Mouse (Mus musculus) right cerebral cortex, adult 18-20 months (tissue): ENCODE results near the gene Tor1aip2.
"Not testable (repeated sequence)": the region's sequence is repeated elsewhere in the genome, so short reads cannot be mapped to it uniquely, and the experiment has no call there.

ENCODE experiments used
- DNase-seq: peaks from one replicate; pipeline ENCODE4 v3.0.0; 2022; ENCODE audit warnings: mixed read lengths

Gene Tor1aip2

DNA sequence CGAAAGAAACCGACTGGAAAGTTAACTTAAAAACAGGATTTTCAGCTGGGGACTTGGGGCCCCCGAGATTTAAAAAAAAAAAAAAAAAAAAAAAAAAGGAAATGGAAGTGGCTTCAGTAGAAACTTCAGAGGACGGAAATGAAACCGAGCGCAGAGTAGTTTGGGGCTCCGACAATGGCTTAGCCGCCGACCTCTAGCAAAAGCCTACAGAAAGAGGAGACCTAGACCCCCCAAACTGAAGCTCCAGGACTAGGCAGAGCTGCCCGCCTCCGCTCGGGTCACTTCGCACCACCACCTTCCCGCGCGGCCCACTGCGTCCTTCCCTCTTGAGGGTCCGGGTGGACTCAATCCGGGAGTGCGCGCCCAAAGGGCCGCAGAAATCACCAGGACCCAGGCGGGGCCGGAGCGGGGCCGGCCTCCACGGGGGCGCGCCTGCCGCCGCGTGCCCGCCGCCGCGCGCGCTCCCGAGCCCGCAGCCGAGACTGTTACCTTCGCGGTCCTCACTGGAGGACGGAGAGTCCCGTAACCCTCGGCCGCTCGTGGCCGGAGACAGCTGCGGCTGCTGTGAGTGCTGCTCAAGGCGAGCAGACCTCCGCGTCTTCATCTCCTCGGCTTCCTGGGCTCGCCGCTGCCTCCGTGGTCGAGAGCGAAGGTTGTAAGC is at the start of gene Tor1aip2:
Gene Tor1aip2, plus strand, starts transcription at position 135 of the 661 bp plus-strand sequence.
- peak; percentile 76 for DNase-seq

DNA sequence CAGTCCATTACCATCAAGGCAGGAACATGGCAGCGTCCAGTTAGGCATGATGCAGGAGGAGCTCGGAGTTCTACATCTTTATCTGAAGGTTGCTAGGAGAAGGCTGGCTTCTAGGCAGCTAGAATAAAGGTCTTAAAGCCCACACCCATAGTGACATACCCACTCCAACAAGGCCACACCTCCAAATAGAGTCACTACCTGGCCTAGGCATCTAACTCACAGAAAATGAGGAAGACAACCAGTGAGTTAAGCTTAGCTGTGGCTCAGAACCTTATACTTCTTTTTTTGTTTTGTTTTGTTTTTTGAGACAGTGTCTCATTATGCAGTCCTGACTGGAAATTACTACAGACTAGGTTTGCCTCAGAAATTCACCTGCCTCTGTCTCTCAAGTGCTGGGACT is 47.6 kb upstream of the Tor1aip2 start:
- no peak for DNase-seq

DNA sequence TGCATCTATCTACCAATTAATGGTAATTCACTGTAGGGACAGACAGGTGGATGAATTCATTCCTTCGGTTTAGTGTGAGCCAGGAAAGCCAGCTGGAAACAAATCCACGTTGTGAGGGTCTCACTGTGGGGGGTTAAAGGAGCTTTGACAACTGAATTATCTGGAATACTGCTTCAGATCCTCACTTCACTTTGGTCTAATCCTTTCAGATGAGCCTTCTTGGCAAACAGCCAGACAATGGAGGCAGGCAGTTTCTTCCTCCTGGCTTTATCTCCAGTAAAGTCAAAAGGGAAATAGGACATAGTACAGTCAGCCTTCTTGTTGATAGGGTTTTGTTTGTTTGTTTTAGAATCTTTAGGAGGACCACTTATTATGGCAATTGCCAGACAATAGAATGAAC is 45.8 kb upstream of the Tor1aip2 start:
- no peak for DNase-seq

DNA sequence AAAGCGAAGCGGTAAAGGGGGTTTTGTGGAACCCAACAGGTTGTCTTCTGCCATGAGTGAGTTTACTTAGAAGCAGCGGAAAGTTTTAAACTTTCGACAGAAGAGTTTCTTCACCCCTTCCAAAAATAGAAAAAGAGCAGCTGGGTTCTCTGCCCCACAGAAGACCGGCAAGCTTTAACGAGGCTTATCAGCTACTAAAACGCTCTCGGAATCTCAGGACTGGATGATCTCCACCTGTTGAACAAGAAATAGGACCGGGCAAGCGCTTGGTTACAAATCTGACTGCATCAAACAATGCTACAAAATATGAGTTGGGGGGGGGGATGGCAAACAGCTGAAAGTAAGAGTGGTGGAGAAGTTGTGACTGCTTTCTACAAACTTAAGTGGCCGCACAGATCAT is 44.8 kb upstream of the Tor1aip2 start:
- no peak for DNase-seq

DNA sequence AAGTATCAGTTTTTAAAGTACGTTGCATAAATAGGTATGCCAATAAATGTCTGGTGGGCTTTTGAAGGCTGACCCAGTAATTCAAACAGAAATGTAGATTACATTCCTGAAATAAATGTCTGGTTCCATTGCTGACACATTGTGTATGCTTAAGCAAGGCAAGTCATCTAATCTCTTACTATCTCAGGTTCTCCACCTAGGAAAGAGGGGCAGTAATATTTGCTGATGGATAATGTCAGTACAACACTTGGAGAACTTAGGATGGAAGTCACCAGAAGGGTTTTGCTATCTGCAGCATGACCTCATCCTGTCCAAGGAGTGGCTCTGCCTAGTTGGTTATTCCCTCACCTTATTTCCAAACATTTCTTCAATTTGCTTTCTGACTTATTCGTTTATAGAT is 40.7 kb upstream of the Tor1aip2 start:
- no peak for DNase-seq

DNA sequence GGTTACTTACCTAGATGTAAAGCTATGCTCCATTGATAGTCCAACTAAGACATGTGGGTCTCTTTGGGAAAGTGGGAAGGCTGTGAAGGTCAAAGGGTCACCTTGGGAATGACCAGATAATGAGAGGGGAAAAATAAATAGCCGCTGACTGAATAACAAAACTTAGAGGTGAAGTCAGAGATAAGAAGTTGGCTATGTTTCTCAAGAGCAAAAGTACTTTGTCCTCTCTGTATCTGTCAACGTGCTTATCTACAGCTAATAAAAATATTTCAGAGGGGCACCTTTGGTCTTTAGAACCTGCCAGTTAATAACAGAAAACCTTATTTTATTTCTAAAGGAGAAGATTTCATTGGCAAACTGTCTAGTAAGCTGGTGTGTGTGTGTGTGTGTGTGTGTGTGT is 39.6 kb upstream of the Tor1aip2 start:
- DNase-seq, result no peak

DNA sequence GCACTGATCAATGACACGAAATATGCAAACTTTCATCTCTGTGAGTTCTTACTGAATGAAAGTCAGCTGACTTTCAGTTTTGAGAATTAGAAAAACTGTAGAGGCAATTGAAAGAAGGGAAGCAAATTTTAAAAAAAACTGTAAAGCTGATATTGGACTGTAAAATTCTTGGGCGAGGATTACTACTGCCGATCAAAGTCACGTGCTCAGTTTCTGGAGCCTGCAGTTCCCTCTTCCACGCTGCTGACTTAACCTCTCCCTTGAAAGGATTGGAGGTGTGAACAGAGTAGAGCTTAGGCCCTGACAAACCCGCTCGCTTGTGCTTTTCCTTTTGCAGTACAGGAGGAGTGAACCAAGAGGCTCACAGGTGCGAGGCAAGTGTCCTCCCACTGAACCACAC is 32.8 kb upstream of the Tor1aip2 start:
- DNase-seq, result no peak

DNA sequence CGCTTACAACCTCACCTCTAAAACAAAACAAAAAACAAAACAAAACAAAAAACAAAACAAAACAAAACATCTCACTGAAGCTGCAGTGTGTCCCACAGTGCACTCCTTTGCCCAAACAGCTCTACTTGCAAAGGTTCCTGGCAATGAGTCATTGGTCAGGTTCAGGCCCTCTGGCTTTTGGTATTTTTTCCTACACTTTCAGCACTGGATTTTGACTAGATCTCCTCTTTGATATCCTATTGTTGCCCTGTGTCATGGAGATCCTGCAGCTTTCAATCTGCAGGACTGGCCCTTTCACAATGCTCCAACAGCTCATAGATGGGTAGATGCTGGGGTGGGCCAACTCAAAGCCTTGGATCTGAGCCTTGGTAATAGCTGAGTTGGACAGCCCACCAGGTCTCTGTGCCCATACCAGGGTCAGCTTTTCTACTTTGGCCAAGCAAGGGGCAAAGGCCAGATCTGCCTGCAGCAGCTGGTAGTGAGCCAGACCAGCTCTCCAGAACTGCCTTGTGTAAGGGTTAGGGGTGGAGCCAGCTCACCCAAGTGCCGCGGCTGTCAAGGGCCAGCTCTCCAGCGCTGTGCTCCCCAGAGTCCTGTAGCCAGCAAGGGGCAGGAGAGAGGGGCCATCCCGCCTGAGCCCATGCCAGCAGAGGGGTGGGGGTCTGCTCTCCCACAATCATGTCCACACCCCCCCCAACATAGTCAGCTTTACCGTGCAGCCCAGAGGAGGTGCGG is 31.8 kb upstream of the Tor1aip2 start:
- DNase-seq, result no peak

DNA sequence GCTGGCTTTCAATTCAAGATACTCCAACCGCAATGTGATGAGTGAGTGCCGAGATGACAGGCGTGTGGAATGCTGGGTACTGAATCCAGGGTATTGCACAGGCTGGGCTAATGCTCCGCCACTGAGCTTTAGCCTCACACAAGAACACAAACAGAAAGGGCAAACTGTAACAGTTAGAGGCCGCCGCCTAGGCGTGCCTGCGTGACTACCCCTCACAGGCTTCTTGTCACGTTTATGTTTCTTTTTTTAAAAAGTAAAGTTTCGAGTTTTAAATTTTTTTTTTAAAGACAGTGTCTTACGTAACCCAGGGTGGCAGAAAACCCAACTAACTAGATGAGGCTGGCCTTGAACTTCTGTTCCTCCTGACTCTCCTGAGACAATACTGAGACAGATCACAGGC is 29.3 kb upstream of the Tor1aip2 start:
- no peak for DNase-seq

DNA sequence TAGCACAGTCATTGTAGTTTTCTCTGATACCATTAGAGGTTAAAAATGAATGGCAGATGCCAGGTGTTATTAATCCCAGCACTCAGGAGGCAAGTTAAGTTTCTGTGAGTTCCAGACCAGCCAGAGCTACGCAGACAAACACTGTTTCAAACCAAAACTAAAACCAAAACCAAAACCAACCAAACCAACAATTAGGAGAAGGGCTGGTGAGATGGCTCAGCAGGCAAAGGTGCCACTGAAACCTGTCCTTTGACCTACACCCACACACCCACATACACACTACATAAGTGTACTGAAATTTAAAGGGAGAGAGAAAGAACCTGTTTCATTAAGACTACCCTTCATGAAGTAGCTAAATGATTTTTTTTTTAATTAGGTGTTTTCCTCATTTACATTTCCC is 26.2 kb upstream of the Tor1aip2 start:
- DNase-seq, result no peak

DNA sequence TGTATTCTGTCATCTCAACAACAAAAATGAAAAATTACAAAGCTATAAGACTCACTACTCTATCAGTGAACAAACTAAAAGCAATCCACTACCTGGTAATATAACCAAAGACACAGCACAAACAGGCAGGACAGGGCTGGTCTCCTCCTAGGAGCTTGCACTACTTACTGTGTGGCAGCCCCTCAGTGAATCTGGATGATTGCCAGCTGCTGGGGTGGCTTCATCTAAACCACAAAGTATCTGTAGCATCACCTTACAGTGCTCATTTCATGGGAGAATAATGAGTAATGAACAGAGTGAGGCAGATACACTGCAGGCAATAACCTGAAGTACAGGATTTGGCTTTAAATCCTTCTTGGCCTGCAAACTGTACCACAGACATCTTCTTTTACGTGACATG is 15.4 kb upstream of the Tor1aip2 start:
- DNase-seq, result no peak

DNA sequence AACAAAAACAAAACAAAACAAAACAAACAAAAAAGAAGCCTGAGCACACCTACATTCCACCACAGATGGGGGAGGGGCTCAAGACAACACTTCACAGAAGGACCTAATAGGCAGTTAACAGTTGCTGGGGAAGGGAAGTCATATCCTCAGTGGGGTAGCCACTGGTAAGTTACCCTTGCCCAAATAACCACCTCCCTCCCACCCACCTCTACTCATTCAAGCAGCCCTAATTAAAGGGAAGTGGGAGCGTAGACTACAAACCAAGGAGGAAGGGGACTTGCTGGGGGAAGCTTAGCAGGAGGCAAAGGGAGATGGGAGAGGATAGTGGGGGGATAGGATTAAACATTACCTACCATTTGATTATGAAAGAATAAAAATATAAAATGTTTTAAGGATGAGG is 14.8 kb upstream of the Tor1aip2 start:
- no peak for DNase-seq

DNA sequence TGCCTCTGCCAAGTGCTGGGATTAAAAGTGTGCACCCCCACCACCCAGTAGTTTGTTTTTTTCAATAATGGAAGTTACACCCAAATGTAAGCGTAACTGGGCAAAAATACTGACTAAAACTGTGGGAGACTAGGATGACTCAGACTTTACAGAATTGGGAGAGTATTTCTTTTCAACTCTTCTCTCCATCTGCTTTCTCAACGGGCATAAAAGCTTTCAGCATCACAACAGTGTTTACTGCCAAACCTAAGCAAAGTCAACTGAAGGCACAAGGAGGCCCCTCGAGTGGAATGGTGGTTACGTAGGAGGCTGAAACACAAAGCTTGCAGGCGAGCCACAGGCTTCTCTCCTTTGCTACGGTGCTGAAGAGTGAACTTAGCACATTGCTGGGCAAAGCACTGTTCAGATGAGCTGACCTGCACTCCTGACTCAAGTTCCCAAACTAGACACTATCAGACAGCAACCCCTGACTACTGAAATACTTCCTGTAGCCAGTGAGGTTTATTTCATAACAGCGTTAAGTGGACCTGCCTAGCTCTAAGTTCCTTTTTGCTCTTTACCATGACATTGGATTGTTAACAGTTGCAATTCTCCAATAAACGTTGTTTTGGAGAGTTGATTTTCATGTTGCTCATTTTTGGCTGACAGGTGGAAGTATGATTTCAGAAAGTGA is 10.2 kb upstream of the Tor1aip2 start:
- peak; percentile 34 for DNase-seq

DNA sequence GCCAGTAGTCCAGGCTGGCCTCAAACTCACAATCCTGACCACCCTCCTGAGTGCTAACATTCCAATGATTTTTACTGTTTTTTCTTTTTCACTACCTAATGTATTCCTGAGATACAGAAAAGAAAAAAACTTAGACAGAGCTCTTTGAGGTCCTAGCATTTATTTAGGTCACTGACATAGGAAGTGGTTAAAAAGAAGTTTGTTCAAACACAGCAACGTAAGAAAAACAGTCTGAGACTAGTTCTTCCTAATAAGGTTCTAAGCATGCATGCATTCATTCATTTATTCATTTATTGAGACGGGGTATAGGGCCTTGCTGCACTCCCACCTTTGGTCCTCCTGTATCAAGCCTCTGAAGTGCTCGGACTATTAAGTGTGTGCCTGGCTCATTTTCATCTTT is 7.4 kb upstream of the Tor1aip2 start:
- DNase-seq, result no peak

DNA sequence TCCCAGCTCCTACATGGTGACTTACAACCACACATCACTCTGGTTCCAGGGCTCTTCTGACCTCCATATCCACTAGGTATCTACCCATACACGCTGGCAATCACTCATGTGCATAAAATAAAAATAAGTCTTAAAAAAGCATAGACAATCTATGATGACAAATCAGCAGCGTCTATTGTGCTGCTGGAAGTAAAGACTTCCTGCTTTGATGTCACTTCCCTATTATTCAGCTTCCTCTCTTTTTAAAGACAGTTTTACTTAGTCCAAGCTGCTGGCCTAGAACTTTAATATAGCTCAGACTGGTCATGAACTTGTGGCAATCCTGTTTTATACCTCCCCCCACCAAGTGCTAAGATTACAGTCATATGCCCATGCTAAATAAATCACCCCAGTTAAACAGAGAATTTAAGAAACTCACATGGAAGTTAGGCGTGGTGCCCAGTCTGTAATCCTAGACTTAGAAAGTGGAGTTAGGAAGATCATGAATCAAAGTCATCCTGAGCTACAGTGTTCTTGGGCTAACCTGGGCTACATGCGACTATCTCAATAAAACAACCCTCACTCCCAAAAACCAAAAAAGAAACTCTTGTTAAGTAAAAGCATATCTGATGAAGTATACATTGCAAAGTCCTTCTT is 6.7 kb upstream of the Tor1aip2 start:
- no peak for DNase-seq

DNA sequence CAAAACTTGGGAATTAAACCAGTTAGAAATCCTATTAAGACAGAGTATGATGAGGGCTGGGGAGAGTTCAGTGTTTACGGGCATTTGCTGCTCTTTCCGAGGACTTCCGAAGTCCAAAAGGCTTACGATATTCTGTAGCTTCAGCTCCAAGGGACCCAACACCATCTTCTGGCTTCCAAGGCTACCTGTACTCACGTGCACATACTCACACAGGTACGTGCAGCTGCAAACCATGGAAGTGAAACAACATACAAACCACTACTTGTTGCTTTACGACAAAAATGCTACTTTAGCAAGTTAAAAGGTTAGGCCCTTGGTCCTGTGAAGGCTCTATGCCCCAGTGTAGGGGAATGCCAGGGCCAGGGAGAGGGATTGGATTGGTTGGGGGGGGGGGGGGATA is 1.3 kb upstream of the Tor1aip2 start:
- no peak for DNase-seq

DNA sequence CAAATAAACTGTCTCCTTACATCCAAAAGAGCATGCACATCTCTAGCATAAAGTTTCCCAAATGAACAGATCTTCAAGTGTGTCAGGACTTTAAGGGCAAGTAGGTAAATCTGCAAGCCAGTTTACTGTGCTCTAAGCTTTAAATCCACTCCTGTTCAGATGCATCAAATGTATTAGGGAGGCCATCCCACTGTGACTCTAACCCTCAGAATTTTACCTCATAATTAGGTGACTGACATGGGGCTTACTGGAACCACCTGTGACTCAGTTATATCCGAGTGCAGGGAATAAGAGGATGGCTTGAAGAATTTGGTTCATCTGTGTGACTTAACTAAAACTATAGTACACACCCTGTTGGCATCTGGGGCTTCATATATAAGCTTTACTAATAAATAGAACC is 542 bp upstream of the Tor1aip2 start:
- DNase-seq, result no peak

DNA sequence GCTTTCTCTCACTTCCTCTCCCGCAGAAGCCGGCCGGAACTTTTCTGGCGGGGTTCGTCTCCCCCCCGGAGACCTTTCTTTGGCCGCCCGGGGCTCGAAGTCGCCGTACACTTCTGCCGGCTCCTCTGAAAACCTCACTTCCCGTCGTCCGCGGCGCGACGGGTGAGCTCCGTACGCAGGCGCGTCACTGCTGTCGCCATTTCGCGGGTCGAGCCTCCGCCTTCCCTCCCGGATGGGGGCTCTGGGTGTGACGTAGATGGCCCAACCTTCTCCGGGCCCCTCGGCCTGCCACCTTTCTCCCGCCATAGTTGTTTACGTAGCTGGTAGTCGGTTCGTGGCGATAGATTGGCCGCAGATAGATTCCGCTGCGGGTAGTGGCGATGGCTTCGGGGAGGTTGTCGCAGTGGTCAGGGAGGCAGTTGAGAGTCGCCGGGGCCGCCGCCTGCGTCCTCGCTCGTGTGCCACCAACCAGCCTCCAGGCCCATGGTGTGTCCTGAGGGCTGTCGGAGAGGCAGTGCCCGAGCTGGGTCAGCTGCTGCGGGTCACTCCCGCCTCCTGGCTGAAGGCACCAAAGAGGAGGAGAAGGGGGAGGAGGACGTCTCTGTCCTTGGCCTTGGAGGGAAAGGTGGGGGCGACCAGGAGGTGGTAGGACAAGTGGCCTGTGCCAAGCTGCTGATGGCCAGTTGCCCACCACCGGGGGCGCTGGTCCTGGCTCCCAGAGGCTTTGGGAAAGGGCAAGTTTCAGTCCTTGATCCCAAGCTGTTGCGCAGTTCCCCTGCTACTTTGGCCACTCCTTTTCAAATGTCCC is 931 bp downstream of the Tor1aip2 start, which contains the start of gene Tor1aip1:
Gene Tor1aip1, minus strand, starts transcription at position 551 of the 808 bp plus-strand sequence.
- peak; percentile 99 for DNase-seq

DNA sequence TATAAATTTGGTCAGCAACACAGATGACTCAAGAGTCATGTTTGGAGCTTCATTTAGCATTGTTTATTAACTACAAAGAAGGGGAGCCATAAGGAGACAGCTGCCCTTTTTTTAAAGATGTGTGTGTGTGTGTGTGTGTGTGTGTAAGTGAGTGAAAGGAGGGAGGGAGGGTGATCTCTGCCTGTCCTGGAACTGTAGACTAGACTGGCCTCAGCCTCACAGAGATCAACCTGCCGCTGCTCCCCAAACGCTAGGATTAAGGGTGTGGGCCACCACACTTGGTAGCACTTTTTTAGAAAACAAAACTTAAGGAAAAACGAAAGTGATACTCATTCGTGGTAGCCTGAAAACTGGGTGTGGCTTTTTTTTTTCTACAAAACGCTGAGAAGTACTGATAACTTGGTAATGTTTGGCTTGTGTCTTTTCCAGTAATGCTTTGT is 2.0 kb downstream of the Tor1aip2 start:
- no peak for DNase-seq

DNA sequence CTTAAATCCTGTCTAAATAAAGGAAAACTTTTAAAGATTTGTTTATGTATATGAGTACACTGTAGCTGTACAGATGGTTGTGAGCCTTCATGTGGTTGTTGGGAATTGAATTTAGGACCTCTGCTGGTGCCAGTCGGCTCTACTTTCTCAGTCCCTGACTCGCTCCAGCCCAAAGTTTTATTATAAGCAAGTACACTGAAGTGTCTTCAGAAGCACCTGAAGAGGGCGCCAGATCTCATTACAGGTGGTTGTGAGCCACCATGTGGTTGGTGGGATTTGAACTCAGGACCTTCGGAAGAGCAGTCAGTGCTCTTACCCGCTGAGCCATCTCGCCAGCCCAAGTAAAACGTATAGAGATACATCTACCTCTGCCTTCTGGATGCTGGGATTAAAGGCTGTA is 4.8 kb downstream of the Tor1aip2 start:
- DNase-seq, result not testable (repeated sequence)

DNA sequence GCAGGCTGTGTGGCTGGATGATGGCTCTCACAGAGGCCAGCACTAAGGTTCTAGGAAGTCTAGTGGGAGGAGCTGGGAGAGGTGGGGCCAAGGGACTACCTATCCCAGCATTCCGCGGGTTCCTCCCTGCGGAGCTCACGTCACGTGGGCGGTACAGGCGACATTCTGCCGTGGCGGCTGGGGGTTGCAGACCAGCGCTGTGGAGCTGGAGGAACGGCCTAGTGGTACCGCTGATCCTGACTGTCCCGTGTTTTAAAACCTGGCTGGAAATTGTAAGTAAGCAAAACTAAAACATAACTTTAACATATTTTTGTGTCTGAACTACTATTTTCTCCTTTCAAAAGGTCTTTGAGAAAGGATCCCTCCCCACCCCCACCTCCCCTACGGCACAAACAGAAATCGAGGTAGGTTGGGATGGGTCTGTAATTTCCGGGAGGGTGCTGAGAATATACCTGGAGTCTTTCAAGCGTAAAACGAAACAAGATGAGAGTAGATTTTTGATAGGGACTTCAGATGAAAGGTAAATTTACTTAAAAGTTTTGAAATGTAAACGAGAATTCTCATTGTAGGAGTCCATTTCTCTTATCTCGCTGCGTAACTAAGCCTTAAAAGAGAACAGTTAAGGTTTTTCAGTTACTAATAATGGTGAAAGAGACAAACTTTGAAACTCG is 5.7 kb downstream of the Tor1aip2 start:
- peak; percentile 95 for DNase-seq
